Mouse (Mus musculus) midbrain, postnatal 0 days (tissue): ENCODE data around the gene Wdpcp. TPM values are rescaled to one million over a fixed set of nuclear protein-coding genes. Genes with fewer than 3 reads are reported as not detected.
A peak's percentile ranks its signal among the peaks of the same experiment; 100 is the strongest.

Experiments used
- ATAC-seq: fragments of 200-750 bp; cut with Nextera tagmentation; 2 replicates; pipeline ENCODE4 v1.8.0; 2017; ENCODE audit warnings: moderate number of reproducible peaks, mild to moderate bottlenecking, moderate TSS enrichment, moderate library complexity; ENCODE audit not compliant: low FRiP score
- DNase-seq: peaks from one replicate; pipeline ENCODE4 v3.0.0-alpha.2; 2015; ENCODE audit warnings: low spot score
- H3K27ac ChIP-seq: fragments of 300-500 bp; sonication (generic); 2 replicates; pipeline ENCODE4 v1.5.1; 2014; ENCODE audit warnings: low read depth, mild to moderate bottlenecking, low read length, mixed read lengths
- H3K27me3 ChIP-seq: fragments of 300-500 bp; sonication (generic); 2 replicates; pipeline ENCODE4 v1.6.1; 2014; ENCODE audit warnings: low read length, control low read depth, mixed read lengths; ENCODE audit not compliant: insufficient read depth
- H3K36me3 ChIP-seq: fragments of 300-500 bp; sonication (generic); 2 replicates; pipeline ENCODE4 v1.6.1; 2014; ENCODE audit warnings: low read length, control low read depth, mixed read lengths; ENCODE audit not compliant: insufficient read depth
- H3K4me1 ChIP-seq: fragments of 300-500 bp; sonication (generic); 2 replicates; pipeline ENCODE4 v1.6.1; 2014; ENCODE audit warnings: mild to moderate bottlenecking, control low read depth, antibody characterized with exemption, low read length, mixed read lengths; ENCODE audit not compliant: insufficient read depth
- H3K4me2 ChIP-seq: fragments of 300-500 bp; sonication (generic); 2 replicates; pipeline ENCODE4 v1.6.1; 2014; ENCODE audit warnings: low read depth, mild to moderate bottlenecking, low read length, mixed read lengths; ENCODE audit not compliant: poor library complexity, severe bottlenecking
- H3K4me3 ChIP-seq: fragments of 300-500 bp; sonication (generic); 2 replicates; pipeline ENCODE4 v1.5.1; 2014; ENCODE audit warnings: low read depth, mild to moderate bottlenecking, low read length, moderate library complexity
- H3K9ac ChIP-seq: fragments of 300-500 bp; sonication (generic); replicated peaks from 2 replicates; pipeline ENCODE4 v1.6.1; 2014; ENCODE audit warnings: mild to moderate bottlenecking, low read length, moderate library complexity, mixed read lengths; ENCODE audit not compliant: poor library complexity, severe bottlenecking
- H3K9me3 ChIP-seq: fragments of 300-500 bp; sonication (generic); 2 replicates; pipeline ENCODE4 v1.6.1; 2016; ENCODE audit warnings: low read length, control low read depth
- CTCF ChIP-seq: IDR thresholded peaks from 2 replicates; pipeline ENCODE4 v1.5.1; 2016; ENCODE audit warnings: antibody characterized with exemption, mild to moderate bottlenecking
- WGBS: fragments of 180-500 bp; shearing (Covaris S2); extraction: QIAGEN DNeasy Blood & Tissue Kit; methylation state at CpG from one replicate; pipeline ENCODE4 v1.1.7; 2014; 5-methylcytosine and 5-hydroxymethylcytosine counted together
- polyA plus RNA-seq: library from polyadenylated mRNA; unstranded; fragments of >200 nt; fragmentation: Nextera tagmentation; extraction: Ambion mirVana; gene quantifications from 2 replicates; pipeline ENCODE4 v1.2.1, GENCODE M21; 2015
- total RNA-seq: library from RNA; depleted of rRNA; stranded (reverse); fragments of >200 nt; gene quantifications from 2 replicates; pipeline ENCODE4 v1.2.3, GENCODE M21; 2014

The Wdpcp gene
- total and polyA plus RNA-seq, 2 experiments from 2014 or later = 8.6 to 12.9 TPM

DNA sequence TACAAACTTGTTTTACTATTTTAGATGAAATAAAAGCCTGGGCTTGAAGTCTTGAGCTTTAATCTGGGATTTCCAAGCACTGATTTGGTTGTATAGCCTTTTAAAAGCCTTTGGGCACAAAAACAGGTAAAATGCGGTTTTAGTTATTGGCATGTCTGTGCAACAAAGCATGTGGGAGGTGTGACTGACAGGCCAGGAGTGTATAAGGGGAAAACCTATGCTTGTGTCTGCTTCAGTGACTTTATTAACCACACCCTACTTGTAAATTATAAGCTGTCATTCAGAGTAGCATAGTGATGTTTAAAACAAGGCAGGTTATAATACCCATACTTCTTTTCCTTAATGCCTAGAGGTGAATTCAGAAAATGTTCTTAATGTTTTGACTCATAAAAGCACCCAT, 254.5 kb downstream of the Wdpcp start:
- TF ChIP-seq CTCF = no peak
- no peak for DNase-seq
- Histone ChIP-seq H3K4me1 (no peaks in the 10 kb centered on the region), H3K4me3 (no peak overlapping the region), H3K27ac (no peak overlapping the region), H3K27me3 (no peaks in the 10 kb centered on the region), H3K4me2 (no peak overlapping the region), H3K9ac (no peak overlapping the region), H3K36me3 (no peaks in the 10 kb centered on the region), H3K9me3 (no peaks in the 10 kb centered on the region)
- no peak for ATAC-seq
- WGBS = 55% methylated on average over 1 of the region's 1 CpGs

- 90% methylated on average over 2 of the region's 2 CpGs for WGBS
- H3K4me1 ChIP-seq = no peaks in the 10 kb centered on the region
- H3K36me3 ChIP-seq = no peaks in the 10 kb centered on the region
- H3K27ac ChIP-seq = no peak overlapping the region
- no peaks in the 10 kb centered on the region for H3K9me3 ChIP-seq
- ATAC-seq = no peak
- no peak for DNase-seq
- H3K4me2 ChIP-seq = no peak overlapping the region
- no peaks in the 10 kb centered on the region for H3K27me3 ChIP-seq
- H3K4me3 ChIP-seq = no peak overlapping the region
- H3K9ac ChIP-seq = no peak overlapping the region
- TF ChIP-seq CTCF = no peak
These were observed 275.0 kb downstream of the Wdpcp start for GRCm38 (mm10) chr11:21847040-21847439.

GRCm38 (mm10) chr11:21864000-21864399, 292.0 kb downstream of the Wdpcp start:
- Histone ChIP-seq H3K27me3 (no peaks in the 10 kb centered on the region), H3K4me1 (no peaks in the 10 kb centered on the region), H3K4me2 (no peak overlapping the region), H3K4me3 (no peak overlapping the region), H3K9me3 (no peaks in the 10 kb centered on the region), H3K36me3 (no peaks in the 10 kb centered on the region), H3K9ac (no peak overlapping the region), H3K27ac (no peak overlapping the region)
- ATAC-seq (0 out of 2 replicates have a peak, but pooled peaks have one; percentile 38), DNase-seq (peak; percentile 46)
- 33% methylated on average over 6 of the region's 6 CpGs for WGBS
- no peak for TF ChIP-seq CTCF

- DNase-seq = no peak
- Histone ChIP-seq H3K9ac (no peak overlapping the region), H3K27ac (no peak overlapping the region), H3K4me2 (no peak overlapping the region), H3K9me3 (no peaks in the 10 kb centered on the region), H3K4me1 (no peaks in the 10 kb centered on the region), H3K4me3 (no peak overlapping the region), H3K27me3 (no peaks in the 10 kb centered on the region), H3K36me3 (no peaks in the 10 kb centered on the region)
- no peak for ATAC-seq
- TF ChIP-seq CTCF = no peak
- 63% methylated on average over 6 of the region's 6 CpGs for WGBS
These were observed 292.5 kb downstream of the Wdpcp start for GRCm38 (mm10) chr11:21864516-21864915.

DNA sequence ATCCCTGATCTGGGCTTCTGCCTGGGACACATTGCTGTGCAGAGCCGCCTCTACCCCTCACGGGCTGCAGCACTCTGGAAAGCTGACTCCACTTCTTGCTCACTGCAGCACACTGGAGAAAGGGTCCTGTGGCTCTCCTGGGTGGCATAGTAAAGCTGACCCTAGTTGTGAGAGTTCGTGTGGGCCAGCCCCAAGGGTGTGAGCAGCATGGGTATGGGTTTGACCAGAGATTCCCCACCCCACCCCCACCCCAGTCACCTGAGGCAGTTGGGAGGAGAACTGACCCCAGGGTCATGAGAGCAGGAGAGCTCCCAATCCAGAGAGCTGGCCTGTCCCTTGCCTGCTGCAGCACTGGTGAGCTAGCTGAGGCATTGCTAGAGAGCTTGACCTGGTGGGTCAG, 296.6 kb downstream of the Wdpcp start:
- Histone ChIP-seq H3K9ac (no peak overlapping the region), H3K4me1 (no peaks in the 10 kb centered on the region), H3K36me3 (no peaks in the 10 kb centered on the region), H3K4me2 (no peak overlapping the region), H3K27ac (no peak overlapping the region), H3K4me3 (no peak overlapping the region), H3K27me3 (no peaks in the 10 kb centered on the region), H3K9me3 (no peaks in the 10 kb centered on the region)
- WGBS = 64% methylated on average over 3 of the region's 3 CpGs
- peak; percentile 50; the same call in 1 of the 2 replicates for ATAC-seq
- no peak for DNase-seq
- TF ChIP-seq CTCF = no peak

- Histone ChIP-seq H3K27ac (no peak overlapping the region), H3K27me3 (no peaks in the 10 kb centered on the region), H3K4me3 (no peak overlapping the region), H3K9me3 (no peaks in the 10 kb centered on the region), H3K36me3 (no peaks in the 10 kb centered on the region), H3K4me1 (no peaks in the 10 kb centered on the region), H3K4me2 (no peak overlapping the region), H3K9ac (no peak overlapping the region)
- DNase-seq (no peak), ATAC-seq (no peak)
- no peak for TF ChIP-seq CTCF
- WGBS = 88% methylated on average over 1 of the region's 1 CpGs
These were observed 298.8 kb downstream of the Wdpcp start for GRCm38 (mm10) chr11:21870863-21871262.
